Mouse (Mus musculus) hindbrain, embryonic 16.5 days (tissue): Measurements from ENCODE around the gene Slc35a3. TPM values are rescaled to one million over a fixed set of nuclear protein-coding genes. Genes with fewer than 3 reads are reported as not detected.
A peak's percentile ranks its signal among the peaks of the same experiment; 100 is the strongest.
"Not testable (repeated sequence)": the region's sequence is repeated elsewhere in the genome, so short reads cannot be mapped to it uniquely, and the experiment has no call there.

Experiments used
- ATAC-seq: fragments of 200-750 bp; cut with Nextera tagmentation; 2 replicates; pipeline ENCODE4 v1.8.0; 2017; ENCODE audit warnings: moderate TSS enrichment, moderate library complexity
- H3K27ac ChIP-seq: fragments of 300-500 bp; sonication (generic); 2 replicates; pipeline ENCODE4 v1.5.1; 2014; ENCODE audit warnings: low read depth, mild to moderate bottlenecking, control low read depth, low read length, moderate library complexity
- H3K27me3 ChIP-seq: fragments of 300-500 bp; sonication (generic); replicated peaks from 2 replicates; pipeline ENCODE4 v1.6.1; 2014; ENCODE audit warnings: low read length; ENCODE audit not compliant: control insufficient read depth, insufficient read depth
- H3K36me3 ChIP-seq: fragments of 300-500 bp; sonication (generic); 2 replicates; pipeline ENCODE4 v1.6.1; 2014; ENCODE audit warnings: mild to moderate bottlenecking, low read length, moderate library complexity, mixed read lengths; ENCODE audit not compliant: control insufficient read depth, insufficient read depth
- H3K4me1 ChIP-seq: fragments of 300-500 bp; sonication (generic); 2 replicates; pipeline ENCODE4 v1.6.1; 2014; ENCODE audit warnings: low read depth, low read length; ENCODE audit not compliant: control insufficient read depth, insufficient read depth
- H3K4me2 ChIP-seq: fragments of 300-500 bp; sonication (generic); 2 replicates; pipeline ENCODE4 v1.6.1; 2014; ENCODE audit warnings: mild to moderate bottlenecking, low read length, control low read depth, moderate library complexity
- H3K4me3 ChIP-seq: fragments of 300-500 bp; sonication (generic); 2 replicates; pipeline ENCODE4 v1.5.1; 2014; ENCODE audit warnings: mild to moderate bottlenecking, low read length, control low read depth, moderate library complexity
- H3K9ac ChIP-seq: fragments of 300-500 bp; sonication (generic); 2 replicates; pipeline ENCODE4 v1.6.1; 2014; ENCODE audit warnings: low read depth, mild to moderate bottlenecking, control low read depth, low read length, moderate library complexity
- H3K9me3 ChIP-seq: fragments of 300-500 bp; sonication (generic); 2 replicates; pipeline ENCODE4 v1.6.1; 2014; ENCODE audit warnings: mild to moderate bottlenecking, low read length, moderate library complexity; ENCODE audit not compliant: control insufficient read depth
- WGBS: fragments of 180-500 bp; shearing (Covaris S2); extraction: QIAGEN DNeasy Blood & Tissue Kit; methylation state at CpG from one replicate; pipeline ENCODE4 v1.1.7; 2014; 5-methylcytosine and 5-hydroxymethylcytosine counted together
- polyA plus RNA-seq: library from polyadenylated mRNA; unstranded; fragments of >200 nt; fragmentation: Nextera tagmentation; extraction: Ambion mirVana; gene quantifications from 2 replicates; pipeline ENCODE4 v1.2.1, GENCODE M21; 2015

The Slc35a3 gene
- polyA plus RNA-seq, 1 experiment from 2014 or later: 7.3 TPM

- peak; percentile 92 for ATAC-seq
- under 1% methylated on average over 42 of the region's 68 CpGs for WGBS
These were observed 50.7 kb downstream of the Slc35a3 start for GRCm38 (mm10) chr3:116661870-116662414.

GRCm38 (mm10) chr3:116661288-116661869 lies 51.3 kb downstream of the Slc35a3 start:
- H3K36me3 ChIP-seq: no peaks in the 10 kb centered on the region
- H3K9me3 ChIP-seq: no peaks in the 10 kb centered on the region
- peaks cover 26% of the 10 kb centered on the region for H3K4me1 ChIP-seq
- H3K27ac ChIP-seq: peak overlapping the region; percentile 97
- no peaks in the 10 kb centered on the region for H3K27me3 ChIP-seq
- H3K4me3 ChIP-seq: peak overlapping the region; percentile 100
- peak overlapping the region; percentile 99 for H3K9ac ChIP-seq
- peak overlapping the region; percentile 65 for H3K4me2 ChIP-seq
- ATAC-seq: no peak
- 7% methylated on average over 16 of the region's 16 CpGs for WGBS

More at GRCm38 (mm10) chr3:116661870-116662414, 50.7 kb downstream of the Slc35a3 start:
- Histone ChIP-seq H3K27ac (peak overlapping the region; percentile 97), H3K9ac (peak overlapping the region; percentile 99), H3K9me3 (no peaks in the 10 kb centered on the region), H3K27me3 (no peaks in the 10 kb centered on the region), H3K4me1 (peaks cover 26% of the 10 kb centered on the region), H3K4me3 (peak overlapping the region; percentile 100), H3K4me2 (peak overlapping the region; percentile 65), H3K36me3 (no peaks in the 10 kb centered on the region)

GRCm38 (mm10) chr3:116659856-116660430 lies 52.7 kb downstream of the Slc35a3 start:
- Histone ChIP-seq H3K9me3 (no peaks in the 10 kb centered on the region), H3K27me3 (no peaks in the 10 kb centered on the region), H3K4me1 (peaks cover 26% of the 10 kb centered on the region), H3K27ac (no peak overlapping the region), H3K4me2 (0 out of 2 replicates have a peak overlapping the region, but pooled peaks have one; percentile 15), H3K4me3 (no peak overlapping the region), H3K9ac (no peak overlapping the region), H3K36me3 (no peaks in the 10 kb centered on the region)
- no peak for ATAC-seq
- WGBS: 82% methylated on average over 13 of the region's 13 CpGs

DNA sequence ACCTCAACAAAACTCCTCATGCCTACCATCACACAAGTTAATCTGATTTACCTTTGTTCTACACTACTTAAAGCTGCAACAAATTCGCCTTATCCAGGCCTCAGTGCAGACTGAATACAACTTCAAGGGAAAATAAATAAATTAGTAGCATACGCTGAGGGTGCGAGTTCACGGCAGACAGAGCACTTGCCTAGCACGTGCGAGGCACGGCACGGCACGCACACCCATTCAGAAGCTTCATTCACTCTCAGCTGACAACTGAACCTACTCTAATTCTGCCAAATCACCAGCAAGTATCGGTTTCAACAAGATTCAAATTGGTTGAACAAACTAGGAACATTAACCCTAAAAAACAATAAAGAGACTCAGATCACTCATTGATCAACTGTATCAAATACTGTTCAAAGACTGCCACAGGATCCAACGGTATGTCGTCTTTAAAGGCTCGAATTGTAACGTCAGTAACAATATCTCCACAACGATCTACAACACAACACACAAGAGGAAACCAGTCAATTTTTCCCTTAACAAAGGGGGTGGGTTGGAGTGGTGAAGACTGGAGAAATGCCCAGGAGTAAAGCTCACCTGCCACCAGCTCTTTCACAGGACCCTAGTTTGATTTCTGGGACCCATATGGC lies 53.6 kb downstream of the Slc35a3 start:
- Histone ChIP-seq H3K4me1 (peaks cover 26% of the 10 kb centered on the region), H3K27ac (no peak overlapping the region), H3K4me2 (no peak overlapping the region), H3K9ac (no peak overlapping the region), H3K9me3 (no peaks in the 10 kb centered on the region), H3K4me3 (no peak overlapping the region), H3K36me3 (no peaks in the 10 kb centered on the region), H3K27me3 (no peaks in the 10 kb centered on the region)
- ATAC-seq: no peak
- 77% methylated on average over 15 of the region's 15 CpGs for WGBS

GRCm38 (mm10) chr3:116656184-116656965 lies 56.3 kb downstream of the Slc35a3 start:
- H3K27ac ChIP-seq: no peak overlapping the region
- no peak overlapping the region for H3K4me2 ChIP-seq
- 75% methylated on average over 7 of the region's 7 CpGs for WGBS
- no peak overlapping the region for H3K4me3 ChIP-seq
- peaks cover 32% of the 10 kb centered on the region for H3K4me1 ChIP-seq
- no peak for ATAC-seq
- no peaks in the 10 kb centered on the region for H3K36me3 ChIP-seq
- H3K27me3 ChIP-seq: no peaks in the 10 kb centered on the region
- no peaks in the 10 kb centered on the region for H3K9me3 ChIP-seq
- no peak overlapping the region for H3K9ac ChIP-seq

GRCm38 (mm10) chr3:116654051-116654450 lies 58.6 kb downstream of the Slc35a3 start:
- not testable (repeated sequence) for H3K27ac ChIP-seq, H3K4me2 ChIP-seq, H3K27me3 ChIP-seq, H3K4me3 ChIP-seq, H3K36me3 ChIP-seq, H3K9me3 ChIP-seq, H3K9ac ChIP-seq, ATAC-seq
- WGBS: 96% methylated on average over 11 of the region's 11 CpGs
- H3K4me1 ChIP-seq: peaks cover 12% of the 10 kb centered on the region

DNA sequence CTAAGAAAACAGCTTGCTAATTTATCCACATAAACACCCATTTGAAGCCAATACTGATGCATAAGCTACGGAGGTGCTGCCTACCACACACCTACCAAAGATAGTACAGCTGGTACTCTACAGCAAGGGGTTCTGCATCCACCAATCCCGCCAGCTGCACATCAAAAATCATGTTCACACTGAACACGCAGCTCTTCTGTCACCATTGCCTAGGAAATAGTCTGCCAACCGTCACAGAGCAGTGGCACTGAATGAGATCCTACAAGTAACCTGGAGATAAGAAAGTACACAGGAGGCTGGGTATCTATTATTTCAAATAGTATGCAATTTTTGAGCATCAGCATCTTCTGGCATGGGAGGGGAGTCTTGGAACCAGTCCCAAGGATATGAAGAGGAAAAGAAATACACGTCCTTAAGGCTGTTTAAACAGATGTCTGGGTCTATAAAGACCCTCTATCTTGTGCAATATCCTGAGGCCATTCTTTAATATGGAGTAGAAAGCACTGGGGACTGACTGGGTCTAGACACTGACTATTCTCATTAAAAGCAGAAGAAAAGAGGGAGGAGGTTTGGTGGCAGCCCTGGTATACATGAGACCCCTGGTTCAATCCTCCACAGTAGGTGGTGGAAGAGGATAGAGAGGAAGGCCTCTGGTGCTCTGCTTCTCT lies 59.2 kb downstream of the Slc35a3 start:
- 0 out of 2 replicates have a peak, but pooled peaks cover 2% of the 10 kb centered on the region for H3K36me3 ChIP-seq
- WGBS: 65% methylated on average over 5 of the region's 5 CpGs
- H3K4me2 ChIP-seq: no peak overlapping the region
- no peaks in the 10 kb centered on the region for H3K27me3 ChIP-seq
- no peaks in the 10 kb centered on the region for H3K9me3 ChIP-seq
- no peak overlapping the region for H3K9ac ChIP-seq
- no peak; the same call in 1 of the 2 replicates for ATAC-seq
- H3K4me1 ChIP-seq: peaks cover 12% of the 10 kb centered on the region
- no peak overlapping the region for H3K27ac ChIP-seq
- no peak overlapping the region for H3K4me3 ChIP-seq

DNA sequence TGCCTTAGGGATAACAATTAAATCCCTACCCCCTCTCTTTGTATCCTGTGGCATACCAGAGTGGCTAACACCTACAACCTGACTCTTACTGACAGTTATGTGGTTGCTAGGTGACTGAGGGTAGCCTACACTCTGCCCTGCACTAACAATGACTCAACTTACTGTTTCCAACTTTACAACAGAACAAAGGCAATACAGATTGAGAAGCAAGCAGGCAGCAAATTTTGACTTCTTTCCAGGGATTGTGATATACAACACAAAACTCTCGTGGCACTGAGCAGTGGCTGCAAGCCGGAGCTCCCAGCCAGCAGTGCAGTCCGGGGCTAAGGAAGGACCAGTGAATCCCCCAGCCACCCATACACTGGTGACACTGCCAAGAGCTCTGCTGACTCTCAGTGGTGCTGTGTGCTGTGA lies 60.6 kb downstream of the Slc35a3 start:
- 50% methylated on average over 3 of the region's 3 CpGs for WGBS
- peak; percentile 66; the same call in 1 of the 2 replicates for ATAC-seq

More for the DNA sequence above, 60.6 kb downstream of the Slc35a3 start:
- Histone ChIP-seq H3K27me3 (no peaks in the 10 kb centered on the region), H3K27ac (no peak overlapping the region), H3K4me2 (no peak overlapping the region), H3K36me3 (0 out of 2 replicates have a peak, but pooled peaks cover 2% of the 10 kb centered on the region), H3K4me1 (peaks cover 9% of the 10 kb centered on the region), H3K9me3 (no peaks in the 10 kb centered on the region), H3K9ac (no peak overlapping the region), H3K4me3 (no peak overlapping the region)
